Mouse (Mus musculus): ENCODE results near the gene Fbrs.
"Not testable (repeated sequence)": the region's sequence is repeated elsewhere in the genome, so short reads cannot be mapped to it uniquely, and the experiment has no call there.

Fbrs gene

DNA sequence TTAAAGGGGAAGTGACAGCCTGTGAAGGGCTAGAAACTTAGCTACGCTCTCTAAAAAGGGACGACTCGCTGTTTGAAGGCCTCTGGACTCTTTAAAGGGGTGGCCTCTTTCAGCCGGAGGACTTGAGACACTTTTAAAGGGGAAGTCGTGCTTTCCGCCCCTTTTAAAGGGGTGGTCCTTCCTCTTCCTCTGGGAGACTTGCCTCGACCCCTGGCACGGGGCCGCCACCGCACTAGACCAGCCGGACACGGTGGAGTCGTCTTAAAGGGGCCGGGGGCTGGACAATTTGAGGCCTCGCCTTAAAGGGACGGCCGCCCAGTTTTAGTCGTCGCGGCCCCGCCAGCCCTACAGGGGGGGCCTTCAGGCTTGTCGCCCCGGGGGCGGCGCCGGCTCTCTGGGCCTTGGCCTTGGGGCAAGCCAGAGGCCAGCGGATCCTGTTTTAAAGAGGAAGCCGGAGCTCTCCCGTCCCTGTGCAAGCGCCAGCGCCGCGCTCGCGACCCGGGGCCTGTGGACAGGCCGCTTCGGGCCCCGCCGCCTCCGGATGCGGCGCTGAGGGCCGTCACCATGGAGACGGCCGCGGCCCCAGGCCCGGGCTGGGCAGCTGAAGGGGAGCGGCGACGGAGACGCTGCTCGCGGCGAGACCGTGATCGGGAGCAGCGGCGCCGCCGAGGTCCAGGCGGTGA lies at the start of gene Fbrs:
TSS of gene Fbrs (plus strand) at position 565 of the 683 bp plus-strand sequence.
- DNase-seq = peak; percentile 86

DNA sequence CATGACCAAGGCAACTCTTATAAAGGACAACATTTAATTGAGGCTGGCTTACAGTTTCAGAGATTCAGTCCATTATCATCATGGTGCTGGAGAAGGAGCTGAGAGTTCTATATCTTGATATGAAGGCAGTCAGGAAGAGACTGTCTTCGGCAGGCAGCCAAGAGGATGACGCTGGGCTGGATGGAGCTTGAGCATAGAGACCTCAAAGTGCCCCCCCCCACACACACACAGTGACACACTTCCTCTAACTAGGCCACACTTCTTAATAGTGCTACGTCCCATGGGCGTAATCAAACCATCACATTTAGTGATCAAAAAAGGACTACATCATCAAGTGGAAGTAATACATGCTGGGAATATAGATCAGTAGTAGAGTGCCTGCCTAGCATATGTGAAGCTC lies 43.8 kb upstream of the Fbrs start:
- no peak for DNase-seq

DNA sequence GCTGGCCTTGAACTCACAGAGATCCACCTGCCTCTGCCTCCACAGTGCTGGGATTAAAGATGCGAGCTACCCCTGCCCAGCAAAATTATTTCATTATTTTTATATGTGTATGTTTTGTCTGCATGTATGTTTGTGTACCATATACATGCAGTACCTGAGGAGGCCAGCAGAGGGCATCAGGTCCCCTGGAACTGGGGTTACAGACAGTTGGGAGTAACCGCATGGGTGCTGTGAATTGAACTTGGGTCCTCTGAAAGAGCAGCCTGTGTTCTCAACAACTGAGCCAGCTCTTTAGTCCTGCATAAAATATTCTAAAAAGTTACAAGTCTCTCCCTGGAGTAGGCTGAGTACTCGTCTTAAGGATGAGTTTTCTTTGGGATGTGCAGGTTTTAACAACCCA lies 41.3 kb upstream of the Fbrs start:
- DNase-seq = peak; percentile 42

DNA sequence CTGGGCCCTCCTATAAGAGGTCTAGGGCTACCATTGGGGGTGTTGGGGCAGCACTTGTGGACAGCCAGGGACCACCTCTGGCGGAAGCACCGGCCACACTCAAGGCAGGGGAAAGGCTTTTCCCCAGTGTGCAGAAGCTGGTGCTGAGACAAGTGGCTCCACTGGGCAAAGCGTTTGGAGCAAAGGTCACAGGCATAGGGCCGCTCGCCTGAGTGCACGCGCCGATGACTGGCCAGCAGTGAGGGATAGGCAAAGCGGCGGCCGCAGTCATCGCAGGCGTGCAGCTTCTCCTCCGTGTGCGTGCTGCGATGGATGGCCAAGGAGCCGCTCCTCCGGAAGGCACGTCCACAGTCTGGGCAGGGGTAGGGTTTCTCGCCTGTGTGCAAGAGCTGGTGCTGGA lies 35.0 kb upstream of the Fbrs start:
- DNase-seq = no peak

DNA sequence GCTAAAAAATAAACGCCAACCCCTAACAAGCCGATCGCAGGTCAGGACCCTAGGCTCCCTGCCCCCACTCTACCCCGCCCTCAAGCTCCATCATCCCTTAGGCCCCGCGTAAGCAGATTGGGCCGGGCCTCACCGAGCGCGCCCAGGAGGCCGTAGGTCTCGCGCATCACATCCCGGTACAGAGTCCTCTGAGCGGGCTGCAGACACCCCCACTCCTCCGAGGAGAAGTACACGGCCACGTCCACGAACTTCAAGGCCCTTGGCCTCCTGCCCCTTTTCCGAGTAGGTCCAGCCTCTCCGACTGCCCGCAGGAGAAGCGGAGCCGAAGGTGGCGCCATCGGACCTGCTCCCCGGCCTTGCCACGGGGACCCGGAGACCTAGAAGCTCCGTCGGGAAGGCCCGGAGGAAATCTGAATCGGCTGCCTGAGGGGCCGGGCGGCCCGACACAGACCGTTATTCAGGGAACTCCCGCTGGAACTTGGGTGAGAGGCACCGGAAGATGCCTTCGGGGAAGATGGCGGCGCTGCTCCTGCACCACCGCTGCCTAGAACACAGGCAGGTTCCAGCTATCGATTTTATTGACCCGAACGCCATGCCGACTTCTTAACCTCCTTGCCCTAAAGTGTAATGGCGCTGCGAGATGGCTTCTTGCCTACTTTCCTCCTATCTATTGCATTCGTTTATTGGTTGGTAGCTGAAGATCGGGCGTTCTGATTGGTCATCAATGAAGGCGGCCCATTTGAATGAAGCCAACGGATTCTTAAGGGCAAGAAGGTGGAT lies 30.3 kb upstream of the Fbrs start, which contains the start of gene Zfp689:
TSS of gene Zfp689 (minus strand) at position 638 of the 780 bp plus-strand sequence.
- peak; percentile 89 for DNase-seq

DNA sequence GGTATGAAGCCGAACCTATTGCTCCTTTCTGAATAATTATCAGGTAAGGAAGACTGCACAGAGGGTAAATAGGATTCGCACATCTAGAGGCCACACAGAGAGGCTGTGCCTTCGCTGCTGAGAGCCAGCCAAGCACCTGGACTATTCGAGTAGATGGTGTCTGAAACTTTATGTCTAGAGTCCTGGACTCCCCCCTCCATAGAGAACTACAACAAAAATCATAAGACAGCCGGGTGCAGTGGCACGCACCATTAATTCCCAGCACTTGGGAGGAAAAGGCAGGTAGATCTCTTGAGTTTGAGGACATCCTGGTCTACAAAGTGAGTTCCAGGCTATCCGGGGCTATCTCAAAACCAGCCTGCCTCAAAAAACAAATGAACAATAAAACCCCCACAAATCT lies 29.0 kb upstream of the Fbrs start:
- no peak for DNase-seq

DNA sequence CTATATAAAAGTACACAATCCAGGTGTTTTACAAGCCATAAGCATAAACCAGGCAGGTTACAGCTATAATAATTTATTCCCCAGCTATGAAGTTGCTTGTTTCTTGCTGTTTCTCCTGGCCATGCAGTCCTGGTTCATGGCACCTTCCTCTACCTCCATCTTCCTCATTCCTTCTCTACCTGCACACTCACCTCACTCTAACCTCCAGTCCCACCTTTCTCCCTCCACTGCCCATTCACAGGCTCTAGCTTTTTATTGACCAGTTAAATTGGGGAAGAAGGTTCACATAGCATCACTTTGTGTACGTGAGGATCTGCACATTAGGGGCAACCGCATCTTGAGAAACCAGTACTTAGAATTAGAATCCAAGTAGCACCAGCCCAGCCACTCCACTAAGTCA lies 25.9 kb upstream of the Fbrs start:
- DNase-seq = no peak

DNA sequence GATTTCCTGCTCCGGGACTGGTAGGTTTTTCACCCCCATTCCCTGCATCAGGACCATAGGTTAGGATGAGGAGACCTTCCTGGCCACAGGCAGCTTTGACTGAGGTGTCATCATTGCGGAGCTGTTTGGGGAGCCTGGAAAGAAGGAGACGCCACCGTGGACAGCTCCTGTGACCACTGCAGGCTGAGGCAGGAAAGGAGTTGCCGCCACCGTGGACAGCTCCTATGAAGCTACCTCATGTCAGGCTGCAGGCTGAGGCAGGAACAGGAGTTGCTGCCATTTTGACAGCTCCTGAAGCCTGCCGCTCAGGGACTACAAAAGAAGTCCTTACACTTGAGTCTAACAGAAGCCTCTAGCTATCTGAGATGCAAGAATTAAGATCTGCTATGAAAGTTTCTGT lies 24.1 kb upstream of the Fbrs start:
- no peak for DNase-seq

DNA sequence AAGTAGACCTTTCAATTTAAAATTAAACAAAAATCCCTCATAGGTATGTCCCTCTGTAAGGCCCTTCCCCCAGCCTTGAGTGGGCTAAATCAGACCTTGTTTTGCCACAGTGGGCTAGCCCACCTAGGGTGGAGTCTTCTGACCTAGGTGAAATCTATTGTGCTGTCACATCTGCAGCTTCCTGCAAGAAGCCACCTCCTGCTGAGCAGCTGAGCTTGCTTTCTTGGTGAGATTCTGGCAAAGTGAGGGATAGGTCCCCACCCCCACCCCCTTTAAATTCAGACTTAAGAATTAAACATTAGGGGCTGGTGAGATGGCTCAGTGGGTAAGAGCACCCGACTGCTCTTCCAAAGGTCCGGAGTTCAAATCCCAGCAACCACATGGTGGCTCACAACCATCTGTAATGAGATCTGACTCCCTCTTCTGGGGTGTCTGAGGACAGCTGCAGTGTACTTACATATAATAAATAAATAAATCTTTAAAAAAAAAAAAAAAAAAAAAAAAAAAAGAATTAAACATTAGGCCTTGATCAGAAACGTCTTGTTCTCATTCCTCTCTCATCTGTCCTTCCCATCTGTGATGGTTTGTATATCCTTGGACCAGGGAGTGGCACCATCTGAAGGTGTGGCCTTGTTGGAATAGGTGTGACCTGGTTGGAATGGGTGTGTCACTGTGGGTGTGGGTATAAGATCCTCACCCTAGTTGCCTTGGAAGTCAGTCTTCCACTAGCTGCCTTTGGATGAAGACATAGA lies 20.5 kb upstream of the Fbrs start:
- DNase-seq = not testable (repeated sequence)

DNA sequence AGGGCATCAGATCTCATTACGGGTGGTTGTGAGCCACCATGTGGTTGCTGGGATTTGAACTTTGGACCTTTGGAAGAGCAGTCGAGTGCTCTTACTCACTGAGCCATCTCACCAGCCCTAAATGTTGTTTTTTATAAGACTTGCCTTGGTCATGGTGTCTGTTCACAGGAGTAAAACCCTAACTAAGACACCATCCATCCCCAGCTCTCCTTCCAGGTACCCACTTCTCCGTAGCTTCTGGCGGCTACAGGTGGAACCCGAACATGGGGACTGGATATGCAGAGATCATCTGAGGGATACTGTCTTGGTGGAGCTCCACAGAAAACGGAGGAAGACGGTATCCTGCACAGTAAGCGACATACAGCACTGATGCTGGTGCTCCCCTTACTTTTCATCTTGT lies 19.7 kb upstream of the Fbrs start, which contains the start of gene Prr14:
TSS of gene Prr14 (plus strand) at position 301 of the 400 bp plus-strand sequence.
- not testable (repeated sequence) for DNase-seq

DNA sequence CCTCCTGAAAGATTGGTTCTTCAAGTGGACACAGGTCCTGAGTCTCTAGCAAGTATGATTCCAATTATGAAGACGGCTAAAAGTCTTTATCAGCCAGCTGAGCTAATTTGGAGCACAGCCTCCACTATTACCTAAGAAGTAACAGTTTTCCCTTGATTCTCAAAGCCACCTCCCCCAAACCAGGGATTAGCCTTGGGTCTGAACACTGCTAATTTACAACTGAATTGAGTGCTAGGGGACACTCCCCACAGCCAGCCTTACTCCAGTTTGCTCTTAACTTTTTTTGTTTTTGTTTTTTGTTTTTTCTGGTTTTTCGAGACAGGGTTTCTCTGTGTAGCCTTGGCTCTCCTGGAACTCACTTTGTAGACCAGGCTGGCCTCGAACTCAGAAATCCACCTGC lies 13.8 kb upstream of the Fbrs start:
- no peak for DNase-seq

DNA sequence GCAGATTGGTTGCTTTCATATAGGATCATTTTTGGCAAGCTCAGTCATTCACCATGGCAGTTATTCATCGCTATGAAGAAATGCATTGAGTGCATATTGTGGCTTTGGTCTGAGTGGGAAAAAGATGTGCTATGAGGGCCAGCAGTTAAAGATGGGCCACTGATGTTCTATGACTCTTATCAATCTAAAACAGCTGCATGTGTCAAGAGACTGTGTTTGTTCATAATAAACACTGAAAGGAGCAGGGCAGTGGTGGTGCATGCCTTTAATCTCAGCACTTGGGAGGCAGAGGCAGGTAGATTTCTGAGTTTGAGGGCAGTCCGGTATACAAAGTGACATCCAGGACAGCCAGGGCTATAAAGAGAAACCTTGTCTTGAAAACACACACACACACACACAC lies 13.3 kb upstream of the Fbrs start:
- not testable (repeated sequence) for DNase-seq

DNA sequence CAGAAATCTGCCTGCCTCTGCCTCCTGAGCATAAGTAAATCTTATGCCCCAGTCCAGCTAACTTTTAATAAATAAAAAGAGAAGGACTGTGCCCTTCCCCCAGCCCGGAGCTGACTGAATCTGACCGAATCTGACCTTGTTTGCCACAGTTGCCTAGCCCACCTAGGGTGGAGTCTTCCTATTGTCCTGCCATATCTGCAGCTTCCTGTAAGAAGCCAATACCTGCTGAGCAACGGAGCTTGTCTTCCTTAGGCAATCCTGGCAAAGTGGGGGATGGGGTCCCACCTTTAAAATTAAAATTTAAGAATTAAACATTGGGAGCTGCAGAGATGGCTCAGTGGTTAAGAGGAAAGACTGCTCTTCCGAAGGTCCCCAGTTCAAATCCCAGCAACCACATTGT lies 12.4 kb upstream of the Fbrs start:
- DNase-seq = no peak

DNA sequence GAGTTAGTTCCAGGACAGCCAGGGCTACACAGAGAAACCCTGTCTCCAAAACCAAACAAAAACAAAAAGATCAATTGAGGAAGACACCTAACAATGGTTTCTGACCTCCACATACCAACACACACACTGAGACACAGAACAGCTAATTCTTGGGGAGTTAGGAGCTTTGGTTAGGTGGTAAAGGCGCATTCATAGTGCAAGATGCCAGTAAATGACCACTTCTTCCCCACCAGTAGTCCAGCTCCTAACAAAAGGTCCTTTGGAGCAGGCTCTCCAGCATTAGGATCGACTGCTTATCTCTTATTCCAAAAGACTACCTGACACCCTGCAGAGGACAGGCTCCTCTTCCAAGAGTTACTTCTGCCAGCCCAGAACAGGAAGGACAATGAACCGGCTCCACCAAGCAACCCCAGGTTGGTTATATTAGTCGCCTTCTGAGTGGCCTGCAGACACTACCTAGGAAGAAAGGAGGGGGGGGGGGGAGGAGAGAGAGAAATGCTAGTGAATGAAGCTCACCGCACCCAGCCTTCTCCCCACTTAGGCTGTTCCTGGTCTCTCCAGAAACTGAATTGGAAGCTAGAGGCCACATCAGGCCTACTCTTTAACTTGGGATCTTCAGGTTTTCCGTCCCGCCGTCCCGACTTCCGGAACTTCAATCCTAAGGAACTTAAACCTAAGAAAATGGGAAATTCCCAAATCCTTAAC lies 8.8 kb upstream of the Fbrs start:
- peak; percentile 51 for DNase-seq

DNA sequence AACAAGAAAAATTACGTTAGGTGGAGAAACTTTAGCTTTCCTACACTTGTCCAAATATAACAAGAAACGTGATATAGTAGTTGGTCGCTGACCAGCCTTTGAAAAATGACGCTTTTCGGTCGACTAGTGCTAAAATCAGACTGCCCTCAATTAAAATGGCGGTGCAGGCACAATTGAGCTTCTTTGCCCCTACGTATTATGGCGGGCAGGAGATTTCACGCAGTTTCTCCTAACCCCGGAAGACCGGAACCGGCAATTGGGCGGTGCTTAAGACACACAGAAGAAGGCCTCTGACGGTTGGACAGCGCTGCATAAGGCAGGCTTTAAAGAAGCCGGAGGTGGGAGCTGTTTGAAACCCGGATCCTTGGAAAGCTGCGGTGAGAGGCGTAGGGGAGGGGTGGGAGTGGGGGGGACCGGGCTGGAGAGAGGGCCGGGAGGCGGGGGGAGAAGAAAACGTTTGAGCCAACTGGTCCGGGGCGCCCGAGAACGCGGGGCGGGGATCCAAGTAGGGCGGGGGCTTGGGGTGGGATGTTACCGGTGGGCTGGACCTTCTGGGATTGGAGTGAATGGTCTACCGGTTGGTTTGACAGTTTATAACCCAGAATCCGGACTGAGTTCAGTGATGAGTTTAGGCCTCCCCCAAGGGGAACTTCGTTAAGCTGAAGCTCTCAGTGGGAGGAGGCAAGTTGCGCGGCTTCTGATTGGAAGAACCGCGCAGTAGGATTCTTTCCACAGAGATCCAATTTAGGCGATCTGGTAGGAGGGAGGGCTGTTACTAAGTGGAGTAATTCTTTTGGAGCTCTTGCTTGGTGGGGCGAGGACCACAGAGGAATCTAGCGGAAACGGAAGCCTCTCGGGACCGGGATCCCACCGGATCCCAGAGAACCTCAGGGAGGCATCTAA lies 8.0 kb upstream of the Fbrs start:
- DNase-seq = peak; percentile 93

DNA sequence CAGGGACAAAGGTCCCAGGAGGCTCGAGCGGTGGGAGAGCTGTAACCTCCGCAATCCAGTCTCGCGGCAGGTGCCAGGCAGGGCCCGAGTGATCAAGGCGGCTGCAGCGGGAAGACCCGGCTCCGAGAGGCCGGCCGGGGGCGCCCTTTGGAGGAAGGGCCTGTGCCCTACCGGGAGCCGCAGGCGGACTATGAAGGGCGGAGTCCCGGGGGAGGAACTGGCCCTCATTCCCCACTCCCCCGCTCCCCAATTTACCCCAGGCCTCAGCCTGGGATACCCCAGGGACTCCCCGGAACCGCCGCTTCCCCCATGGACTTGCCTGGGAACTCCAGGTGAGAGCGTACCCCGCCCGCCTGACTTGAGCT lies 7.4 kb upstream of the Fbrs start:
- DNase-seq = peak; percentile 61

DNA sequence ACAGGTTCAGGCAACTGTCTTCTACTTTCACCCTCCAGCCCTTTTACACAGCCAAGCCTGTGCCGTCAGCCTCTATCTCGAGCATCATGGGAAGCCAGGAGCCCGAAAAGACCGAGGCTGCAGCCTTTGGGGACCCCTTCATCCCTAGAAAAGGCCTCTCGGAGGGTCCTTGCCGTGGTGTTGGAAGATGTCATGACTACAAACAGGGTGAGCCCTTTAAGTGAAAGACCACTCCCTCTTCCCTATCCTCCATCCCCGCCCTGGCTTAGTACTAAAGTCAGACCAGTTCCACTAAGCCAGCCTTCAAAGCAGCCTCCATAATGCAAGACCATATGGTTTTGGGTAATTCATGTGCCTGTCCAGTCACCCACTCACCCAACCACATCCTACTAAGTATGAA lies 6.9 kb upstream of the Fbrs start:
- no peak for DNase-seq

DNA sequence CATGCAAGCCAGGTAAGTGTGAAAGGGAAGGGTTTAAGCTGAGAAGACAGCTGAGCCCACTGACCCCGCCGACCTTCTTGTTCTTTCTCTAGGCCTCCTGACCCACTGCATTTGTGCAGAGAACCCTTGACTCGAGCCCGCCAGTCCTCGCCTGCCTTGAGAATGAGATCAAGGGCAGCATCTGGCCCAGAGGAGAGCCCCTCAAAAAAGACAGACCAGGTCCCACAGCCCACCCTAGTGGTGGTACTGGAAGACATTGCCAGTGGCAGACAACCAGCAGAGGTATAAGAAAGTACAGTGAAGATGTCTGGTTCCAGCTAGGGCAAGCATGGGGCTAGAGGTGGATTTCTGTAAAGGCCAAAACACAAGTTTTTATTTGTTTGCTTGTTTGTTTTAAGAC lies 5.3 kb upstream of the Fbrs start:
- no peak for DNase-seq

DNA sequence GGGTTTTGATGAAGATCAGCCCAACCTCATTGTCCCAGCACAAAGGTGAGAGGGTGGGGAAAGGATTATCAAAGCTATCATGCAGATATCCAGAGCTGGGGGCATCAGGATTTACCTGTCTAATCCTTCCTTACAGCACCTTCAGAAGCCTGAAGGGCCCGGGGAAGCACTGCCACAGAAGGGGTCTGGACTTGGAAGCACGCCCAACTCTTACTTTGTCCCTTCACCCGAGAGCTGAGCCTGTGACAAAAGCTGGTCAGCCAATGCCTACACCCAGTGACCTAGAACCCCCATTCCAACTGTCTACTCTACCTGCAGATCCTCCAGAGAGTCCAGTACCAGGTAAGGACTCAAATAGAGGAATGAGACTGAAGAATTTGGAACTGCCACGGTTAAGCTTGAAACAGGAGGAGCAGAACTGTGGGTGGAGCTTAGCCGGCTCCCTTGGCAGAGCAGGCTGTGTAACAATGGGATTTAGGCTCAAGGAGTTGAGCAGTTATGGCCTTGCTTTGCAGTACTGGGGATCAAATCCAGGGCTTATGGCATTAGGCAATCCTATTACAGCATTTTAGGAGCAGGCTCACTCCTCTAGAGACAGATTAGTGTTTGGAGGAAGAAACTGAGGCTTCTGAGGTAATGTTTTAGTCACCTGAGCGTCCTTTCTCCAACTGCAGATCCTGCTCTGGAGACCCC lies 4.5 kb upstream of the Fbrs start:
- no peak for DNase-seq

DNA sequence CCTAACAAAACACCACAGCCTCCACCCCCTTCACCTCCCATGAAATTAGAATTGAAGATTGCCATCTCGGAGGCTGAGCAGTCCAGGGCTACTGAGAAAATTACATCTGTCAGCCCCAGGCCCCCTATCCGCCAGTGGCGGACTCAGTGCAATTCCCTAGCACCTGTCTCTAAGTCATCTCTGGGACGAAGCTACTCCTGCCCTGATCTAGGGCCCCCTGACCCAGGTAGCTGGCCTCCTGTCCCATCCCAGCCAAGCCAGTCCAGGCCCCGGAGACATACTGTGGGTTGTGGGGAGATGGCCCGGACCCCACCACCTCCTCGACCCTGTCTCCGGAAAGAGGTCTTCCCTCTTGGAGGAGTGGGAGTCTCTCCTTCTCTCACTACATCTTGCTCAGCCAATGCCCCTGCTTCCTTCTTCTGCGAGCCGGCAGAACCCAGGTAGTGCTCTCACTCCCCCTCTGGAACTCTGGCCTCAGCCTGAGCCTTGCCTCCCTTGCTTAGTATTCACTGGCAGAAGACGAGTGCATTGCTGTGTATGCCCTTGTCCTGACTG lies 3.7 kb upstream of the Fbrs start:
- DNase-seq = no peak

DNA sequence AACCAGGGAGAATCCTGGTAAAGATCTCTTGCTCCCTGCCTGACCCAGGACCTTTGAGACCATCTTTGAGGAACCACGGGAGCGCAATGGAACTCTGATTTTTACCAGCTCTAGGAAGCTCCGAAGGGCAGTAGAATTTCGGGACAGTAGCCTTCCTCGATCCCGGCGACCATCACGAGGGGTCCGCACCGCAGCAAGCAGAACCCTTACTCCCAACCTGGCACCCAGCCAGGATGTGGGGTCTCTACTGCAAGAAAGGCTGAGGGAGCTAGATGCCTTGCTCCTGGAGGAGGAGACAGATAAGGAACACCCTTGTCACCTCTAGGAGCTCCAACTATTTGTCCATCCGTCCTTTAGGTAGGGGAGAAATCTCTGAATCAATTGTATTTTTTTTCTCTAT lies 2.7 kb upstream of the Fbrs start:
- no peak for DNase-seq

Measured in liver (tissue).